8 mouse cellular contexts compared by ENCODE assay signal in genomic region chr5:136568776-136569175, GRCm38 (mm10). TPM values are rescaled to one million over a fixed set of nuclear protein-coding genes. Genes with fewer than 3 reads are reported as not detected.
DNase-seq lines count a peak whose midpoint lies in the region; ATAC-seq and TF ChIP-seq lines count a peak whose summit lies in the region.

No protein-coding gene starts in this region.

- peak; percentile 83 for DNase-seq in CD4-positive, CD25-positive, alpha-beta regulatory T cell, adult 2 months (ENCODE audit: low read depth, low spot score)
- peak; percentile 42 for DNase-seq in c-Kit-positive CD71-positive TER-119-positive erythroid progenitor cells, embryonic 14.5 days (ENCODE audit: low spot score)
- DNase-seq in heart, postnatal 25 days (ENCODE audit: low spot score), result peak; percentile 61
- DNase-seq in layer of hippocampus, adult 2 months (ENCODE audit: low spot score in 2 of 2), result peak; percentile 27 to 64
- DNase-seq in thymus, adult 2 months, result peak; percentile 85

- under 1% methylated on average over 34 of the region's 36 CpGs for WGBS in forebrain, embryonic 15.5 days
- under 1% methylated on average over 36 of the region's 36 CpGs for WGBS in lung, embryonic 15.5 days
- under 1% methylated on average over 36 of the region's 36 CpGs for WGBS in olfactory bulb, adult 2 months
- WGBS in thymus, adult 2 months, result under 1% methylated on average over 28 of the region's 36 CpGs

- no peaks in the 10 kb centered on the region for H3K9me3 ChIP-seq in forebrain, embryonic 15.5 days
- H3K9me3 ChIP-seq in lung, embryonic 15.5 days, result no peaks in the 10 kb centered on the region

- peak overlapping the region; percentile 95 for H3K4me2 ChIP-seq in forebrain, embryonic 15.5 days (replicated peaks)
- H3K4me2 ChIP-seq in lung, embryonic 15.5 days, result peak overlapping the region; percentile 99

- H3K4me3 ChIP-seq in forebrain, embryonic 15.5 days, result peak overlapping the region; percentile 76
- H3K4me3 ChIP-seq in layer of hippocampus, adult 2 months, result peak overlapping the region; percentile 85
- peak overlapping the region; percentile 99 for H3K4me3 ChIP-seq in lung, embryonic 15.5 days
- H3K4me3 ChIP-seq in olfactory bulb, adult 2 months (ENCODE audit: insufficient read depth, low read depth, low read length), result peak overlapping the region; percentile 69
- peak overlapping the region; percentile 72 for H3K4me3 ChIP-seq in thymus, adult 2 months (ENCODE audit: control insufficient read depth, insufficient read depth, low read length)

- H3K9ac ChIP-seq in forebrain, embryonic 15.5 days (replicated peaks), result peak overlapping the region; percentile 34
- peak overlapping the region; percentile 96 for H3K9ac ChIP-seq in lung, embryonic 15.5 days

- no peaks in the 10 kb centered on the region for H3K36me3 ChIP-seq in forebrain, embryonic 15.5 days
- H3K36me3 ChIP-seq in lung, embryonic 15.5 days, result no peaks in the 10 kb centered on the region
- no peaks in the 10 kb centered on the region for H3K36me3 ChIP-seq in thymus, adult 2 months (ENCODE audit: control insufficient read depth, insufficient read depth, low read length)

- peaks cover 34% of the 10 kb centered on the region for H3K4me1 ChIP-seq in forebrain, embryonic 15.5 days
- H3K4me1 ChIP-seq in lung, embryonic 15.5 days, result peaks cover 23% of the 10 kb centered on the region
- peaks cover 8% of the 10 kb centered on the region for H3K4me1 ChIP-seq in olfactory bulb, adult 2 months (ENCODE audit: control insufficient read depth, insufficient read depth, low read length)
- H3K4me1 ChIP-seq in thymus, adult 2 months (replicated peaks; ENCODE audit: control insufficient read depth, insufficient read depth, low read length), result peaks cover 20% of the 10 kb centered on the region

- intact Hi-C loops in heart, postnatal 25 days (cut with DNase I), result loop anchor here (5.0 kb wide), 3 partner anchors 101 to 286 kb away; no protein-coding TSS in a partner anchor

- no peak for TF ChIP-seq POLR2A in olfactory bulb, adult 2 months (IDR thresholded peaks at IDR 0.05; ENCODE audit: insufficient read depth, low read depth, low read length)
- no peak for TF ChIP-seq POLR2A in thymus, adult 2 months (IDR thresholded peaks at IDR 0.05; ENCODE audit: control insufficient read depth, extremely low read depth, insufficient read depth, low read length, poor library complexity)

- peaks cover 40% of the 10 kb centered on the region for H3K27me3 ChIP-seq in forebrain, embryonic 15.5 days
- peaks cover 37% of the 10 kb centered on the region for H3K27me3 ChIP-seq in lung, embryonic 15.5 days
- H3K27me3 ChIP-seq in thymus, adult 2 months (ENCODE audit: control insufficient read depth, insufficient read depth, low read length), result no peaks in the 10 kb centered on the region

- no peak overlapping the region for H3K27ac ChIP-seq in forebrain, embryonic 15.5 days (replicated peaks)
- H3K27ac ChIP-seq in layer of hippocampus, adult 2 months, result no peak overlapping the region
- H3K27ac ChIP-seq in lung, embryonic 15.5 days, result no peak overlapping the region
- no peak overlapping the region for H3K27ac ChIP-seq in olfactory bulb, adult 2 months (ENCODE audit: insufficient read depth, low read depth, low read length)
- H3K27ac ChIP-seq in thymus, adult 2 months (ENCODE audit: control insufficient read depth, insufficient read depth, low read length), result peak overlapping the region; percentile 52

- peak; percentile 73 for TF ChIP-seq CTCF in layer of hippocampus, adult 2 months (conservative IDR thresholded peaks at IDR 0.05)
- peak; percentile 49 for TF ChIP-seq CTCF in olfactory bulb, adult 2 months (IDR thresholded peaks at IDR 0.05; ENCODE audit: insufficient read depth, low read depth, low read length)
- peak; percentile 76; the same call in 1 of the 2 replicates for TF ChIP-seq CTCF in thymus, adult 2 months (IDR thresholded peaks at IDR 0.05; ENCODE audit: borderline replicate concordance, control insufficient read depth, extremely low read depth, insufficient read depth, low read length, poor library complexity)

- ATAC-seq in forebrain, embryonic 15.5 days (replicated peaks), result no peak
- peak; percentile 21; the same call in 1 of the 2 replicates for ATAC-seq in lung, embryonic 15.5 days (ENCODE audit: borderline replicate concordance, extremely low read depth, low FRiP score, low TSS enrichment)

RNA-seq across cellular contexts. Expression of gene Cux1, which starts 1.5 kb away (rescaled TPM):
- 144 and 146 TPM in 2 replicates for polyA plus RNA-seq in forebrain, embryonic 15.5 days (2015; fragmentation: Nextera tagmentation; extraction: Ambion mirVana)
- total RNA-seq in heart, postnatal 25 days (2021), result 100 to 1,000 TPM in 1 of 2 experiments, 10 to 100 TPM in 1; 99.9 to 105 TPM
- total RNA-seq in layer of hippocampus, adult 2 months (2021), result 10 to 100 TPM; 34.5 to 36.4 TPM
- polyA plus RNA-seq in lung, embryonic 15.5 days (2015; fragmentation: Nextera tagmentation; extraction: Ambion mirVana), result 100 and 114 TPM in 2 replicates
- 237 and 284 TPM in 2 replicates for polyA plus RNA-seq in olfactory bulb, adult 2 months (2012; ENCODE audit: insufficient read depth, insufficient read length, low replicate concordance, missing spikeins)
- 164 and 205 TPM in 2 replicates for polyA plus RNA-seq in thymus, adult 2 months (2012; rRNA removed)
